Mouse (Mus musculus) forebrain, embryonic 11.5 days (tissue): ENCODE results near the gene Arid5b. TPM values are rescaled to one million over a fixed set of nuclear protein-coding genes. Genes with fewer than 3 reads are reported as not detected.

ENCODE experiments used
- ATAC-seq: fragments of 200-750 bp; cut with Nextera tagmentation; replicated peaks from 2 replicates; pipeline ENCODE4 v1.8.0; 2017; ENCODE audit warnings: moderate TSS enrichment; ENCODE audit not compliant: low FRiP score
- DNase-seq: peaks from one replicate; pipeline ENCODE4 v3.0.0-alpha.2; 2017; ENCODE audit warnings: low spot score
- H3K27ac ChIP-seq: fragments of 300-500 bp; sonication (generic); 2 replicates; pipeline ENCODE4 v1.5.1; 2014; ENCODE audit warnings: low read depth, low read length
- H3K27me3 ChIP-seq: fragments of 300-500 bp; sonication (generic); 2 replicates; pipeline ENCODE4 v1.6.1; 2014; ENCODE audit warnings: mild to moderate bottlenecking, low read length, mixed read lengths; ENCODE audit not compliant: control insufficient read depth, insufficient read depth
- H3K36me3 ChIP-seq: fragments of 300-500 bp; sonication (generic); 2 replicates; pipeline ENCODE4 v1.6.1; 2014; ENCODE audit warnings: mild to moderate bottlenecking, low read length, moderate library complexity, mixed read lengths; ENCODE audit not compliant: control insufficient read depth, insufficient read depth
- H3K4me1 ChIP-seq: fragments of 300-500 bp; sonication (generic); replicated peaks from 2 replicates; pipeline ENCODE4 v1.6.1; 2014; ENCODE audit warnings: low read length, mixed read lengths; ENCODE audit not compliant: control insufficient read depth, insufficient read depth
- H3K4me2 ChIP-seq: fragments of 300-500 bp; sonication (generic); 2 replicates; pipeline ENCODE4 v1.6.1; 2014; ENCODE audit warnings: low read depth, mild to moderate bottlenecking, low read length, moderate library complexity, mixed read lengths; ENCODE audit not compliant: severe bottlenecking
- H3K4me3 ChIP-seq: fragments of 300-500 bp; sonication (generic); 2 replicates; pipeline ENCODE4 v1.5.1; 2014; ENCODE audit warnings: low read depth, low read length
- H3K9ac ChIP-seq: fragments of 300-500 bp; sonication (generic); 2 replicates; pipeline ENCODE4 v1.6.1; 2014; ENCODE audit warnings: low read length
- H3K9me3 ChIP-seq: fragments of 300-500 bp; sonication (generic); 2 replicates; pipeline ENCODE4 v1.6.1; 2016; ENCODE audit warnings: low read length, mixed read lengths; ENCODE audit not compliant: control insufficient read depth
- WGBS: fragments of 180-500 bp; shearing (Covaris S2); extraction: QIAGEN DNeasy Blood & Tissue Kit; methylation state at CpG from one replicate; pipeline ENCODE4 v1.1.7; 2014; 5-methylcytosine and 5-hydroxymethylcytosine counted together
- polyA plus RNA-seq: library from polyadenylated mRNA; unstranded; fragments of >200 nt; fragmentation: Nextera tagmentation; extraction: Ambion mirVana; gene quantifications from 2 replicates; pipeline ENCODE4 v1.2.1, GENCODE M21; 2014

Gene Arid5b
- polyA plus RNA-seq, 1 experiment from 2014 or later: 17.1 TPM

DNA sequence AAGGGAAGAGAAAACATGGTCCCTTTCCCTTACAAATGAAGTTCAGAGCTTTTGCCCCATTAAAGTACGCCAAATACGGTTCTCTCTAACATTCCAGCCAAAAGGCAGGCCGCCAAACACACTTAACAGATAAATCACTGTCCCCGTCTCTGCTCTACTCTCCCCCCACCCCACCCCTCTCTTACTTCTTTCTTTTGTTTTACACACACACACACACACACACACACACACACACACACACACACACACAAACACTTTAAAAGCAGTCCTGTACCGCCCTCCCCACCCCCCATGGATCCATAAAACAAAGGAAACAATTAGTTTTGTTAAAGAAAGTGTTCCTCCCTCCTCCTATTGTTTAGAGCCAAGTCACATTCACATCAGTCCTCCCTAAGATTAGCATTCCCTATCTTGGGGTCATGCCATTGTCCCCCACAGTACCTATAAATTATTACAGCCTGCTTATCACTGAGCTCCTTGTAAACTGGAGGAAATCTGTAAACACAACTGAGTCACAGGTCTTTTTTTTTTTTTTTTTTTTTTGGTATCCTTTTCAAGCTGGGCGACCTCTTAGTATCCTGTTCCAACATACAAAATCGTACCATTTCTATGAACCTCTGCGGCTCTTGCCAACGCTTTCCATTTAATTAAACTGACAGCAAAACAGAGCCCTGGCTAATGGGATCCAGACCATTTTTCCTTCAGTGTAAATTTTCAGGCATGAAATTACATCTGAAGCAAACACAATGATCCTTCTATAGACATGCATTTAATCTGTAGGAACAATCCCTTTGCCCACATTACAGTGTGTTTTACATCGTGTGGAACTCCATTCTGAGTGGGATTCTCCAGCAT is 66.3 kb downstream of the Arid5b start:
- Histone ChIP-seq H3K4me1 (peaks cover 3% of the 10 kb centered on the region; the same call in 1 of the 2 replicates), H3K4me3 (no peak overlapping the region), H3K9ac (no peak overlapping the region), H3K27me3 (no peaks in the 10 kb centered on the region), H3K9me3 (peaks cover 4% of the 10 kb centered on the region; the same call in 1 of the 2 replicates), H3K36me3 (no peaks in the 10 kb centered on the region), H3K4me2 (no peak overlapping the region), H3K27ac (no peak overlapping the region)
- WGBS: 38% methylated on average over 10 of the region's 10 CpGs
- ATAC-seq: no peak
- no peak for DNase-seq

GRCm38 (mm10) chr10:68211514-68211913 is 67.0 kb downstream of the Arid5b start:
- Histone ChIP-seq H3K27me3 (no peaks in the 10 kb centered on the region), H3K9me3 (no peaks in the 10 kb centered on the region; the same call in 1 of the 2 replicates), H3K4me1 (peaks cover 3% of the 10 kb centered on the region; the same call in 1 of the 2 replicates), H3K36me3 (no peaks in the 10 kb centered on the region), H3K27ac (no peak overlapping the region), H3K4me2 (no peak overlapping the region), H3K9ac (no peak overlapping the region), H3K4me3 (no peak overlapping the region)
- no peak for DNase-seq
- no peak for ATAC-seq
- WGBS: 63% methylated on average over 2 of the region's 2 CpGs

DNA sequence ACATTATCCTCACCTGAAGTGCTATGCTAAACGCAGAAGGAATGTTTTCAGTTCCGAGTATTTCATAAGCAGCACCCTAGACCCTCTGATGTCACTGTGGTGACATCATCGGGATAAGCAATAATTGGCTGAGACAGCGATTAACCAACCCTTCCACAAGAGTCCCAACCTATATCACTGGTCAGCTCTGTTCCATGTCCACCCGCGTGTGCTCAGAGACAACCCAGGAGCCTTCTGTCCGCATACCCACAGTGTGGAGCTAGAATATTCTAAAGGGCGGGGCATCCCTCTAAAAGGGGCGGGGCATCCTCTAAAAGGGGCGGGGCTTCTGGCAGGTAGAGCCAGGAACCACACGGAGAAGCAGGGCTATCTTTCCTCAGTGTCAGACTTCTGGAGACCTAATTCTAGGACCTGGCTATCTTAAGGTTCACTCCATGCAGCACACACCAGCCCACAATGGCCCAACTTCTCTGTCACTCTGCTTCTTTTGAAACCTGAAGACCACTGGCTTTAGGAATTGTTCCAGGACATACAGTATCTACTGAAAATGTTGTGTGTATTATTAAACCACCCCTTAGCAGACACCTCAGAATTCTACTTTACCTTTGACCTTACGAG is 68.4 kb downstream of the Arid5b start:
- Histone ChIP-seq H3K27ac (no peak overlapping the region), H3K27me3 (no peaks in the 10 kb centered on the region), H3K4me3 (no peak overlapping the region), H3K4me2 (no peak overlapping the region), H3K36me3 (no peaks in the 10 kb centered on the region), H3K9ac (no peak overlapping the region), H3K4me1 (peaks cover 3% of the 10 kb centered on the region; the same call in 1 of the 2 replicates), H3K9me3 (no peaks in the 10 kb centered on the region)
- DNase-seq (no peak), ATAC-seq (peak; percentile 51; the same call in 1 of the 2 replicates)
- WGBS: 87% methylated on average over 12 of the region's 12 CpGs

- Histone ChIP-seq H3K9ac (no peak overlapping the region), H3K4me2 (no peak overlapping the region), H3K27me3 (no peaks in the 10 kb centered on the region), H3K27ac (no peak overlapping the region), H3K9me3 (no peaks in the 10 kb centered on the region), H3K4me3 (no peak overlapping the region), H3K4me1 (peaks cover 3% of the 10 kb centered on the region; the same call in 1 of the 2 replicates), H3K36me3 (no peaks in the 10 kb centered on the region)
- no peak for ATAC-seq
- DNase-seq: no peak
- 71% methylated on average over 5 of the region's 5 CpGs for WGBS
These were observed 69.9 kb downstream of the Arid5b start for GRCm38 (mm10) chr10:68208670-68209065.

- H3K9me3 ChIP-seq: no peaks in the 10 kb centered on the region
These were observed 70.5 kb downstream of the Arid5b start for GRCm38 (mm10) chr10:68207803-68208669.

GRCm38 (mm10) chr10:68204391-68204790 is 74.1 kb downstream of the Arid5b start:
- WGBS: 87% methylated on average over 6 of the region's 6 CpGs

More at GRCm38 (mm10) chr10:68207803-68208669, 70.5 kb downstream of the Arid5b start:
- H3K27ac ChIP-seq: no peak overlapping the region
- H3K4me1 ChIP-seq: peaks cover 3% of the 10 kb centered on the region; the same call in 1 of the 2 replicates
- no peak overlapping the region for H3K4me2 ChIP-seq
- ATAC-seq (peak; percentile 49), DNase-seq (no peak)
- WGBS: 65% methylated on average over 20 of the region's 20 CpGs
- no peaks in the 10 kb centered on the region for H3K27me3 ChIP-seq
- H3K4me3 ChIP-seq: no peak overlapping the region
- H3K9ac ChIP-seq: no peak overlapping the region
- H3K36me3 ChIP-seq: no peaks in the 10 kb centered on the region

GRCm38 (mm10) chr10:68203860-68204259 is 74.7 kb downstream of the Arid5b start:
- 96% methylated on average over 7 of the region's 7 CpGs for WGBS
- H3K36me3 ChIP-seq: no peaks in the 10 kb centered on the region
- no peaks in the 10 kb centered on the region; the same call in 1 of the 2 replicates for H3K4me1 ChIP-seq
- H3K27ac ChIP-seq: no peak overlapping the region
- no peak overlapping the region for H3K9ac ChIP-seq
- ATAC-seq: no peak
- no peak for DNase-seq
- H3K9me3 ChIP-seq: no peaks in the 10 kb centered on the region
- no peak overlapping the region for H3K4me2 ChIP-seq
- no peak overlapping the region for H3K4me3 ChIP-seq
- no peaks in the 10 kb centered on the region for H3K27me3 ChIP-seq

More at GRCm38 (mm10) chr10:68204391-68204790, 74.1 kb downstream of the Arid5b start:
- Histone ChIP-seq H3K4me2 (no peak overlapping the region), H3K27ac (no peak overlapping the region), H3K4me1 (no peaks in the 10 kb centered on the region; the same call in 1 of the 2 replicates), H3K27me3 (no peaks in the 10 kb centered on the region), H3K36me3 (no peaks in the 10 kb centered on the region), H3K4me3 (no peak overlapping the region), H3K9ac (no peak overlapping the region), H3K9me3 (no peaks in the 10 kb centered on the region)
- no peak for ATAC-seq
- DNase-seq: no peak

DNA sequence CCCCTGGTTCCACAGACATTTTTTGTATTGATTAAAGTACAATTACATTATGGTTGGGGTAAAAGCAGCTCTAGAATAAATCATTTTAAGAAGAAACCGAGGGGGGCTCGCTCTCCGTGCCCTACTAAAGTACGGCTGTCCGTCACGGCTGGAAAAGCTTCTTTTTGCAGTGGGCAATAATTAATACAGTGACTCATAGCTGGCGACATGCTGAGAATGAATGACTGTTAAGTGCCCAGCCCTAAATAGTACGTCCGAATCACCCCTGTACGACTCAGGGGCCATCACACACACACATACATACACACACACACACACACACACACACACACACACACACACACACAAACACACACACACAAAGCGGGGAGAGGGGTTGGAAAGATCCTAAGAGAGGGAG is 75.2 kb downstream of the Arid5b start:
- no peaks in the 10 kb centered on the region for H3K9me3 ChIP-seq
- H3K4me1 ChIP-seq: no peaks in the 10 kb centered on the region; the same call in 1 of the 2 replicates
- no peak overlapping the region for H3K4me2 ChIP-seq
- no peak overlapping the region for H3K9ac ChIP-seq
- no peaks in the 10 kb centered on the region for H3K36me3 ChIP-seq
- H3K4me3 ChIP-seq: no peak overlapping the region
- DNase-seq: no peak
- H3K27ac ChIP-seq: no peak overlapping the region
- ATAC-seq: no peak
- WGBS: 86% methylated on average over 11 of the region's 11 CpGs
- no peaks in the 10 kb centered on the region for H3K27me3 ChIP-seq
